Mouse (Mus musculus): ENCODE data around the gene Slc7a10.

- no peak for TF ChIP-seq POLR2A (IDR thresholded peaks at IDR 0.05; ENCODE audit: borderline replicate concordance, insufficient read depth, low read length)
- TF ChIP-seq CTCF (IDR thresholded peaks at IDR 0.05; ENCODE audit: borderline replicate concordance, insufficient read depth, low read depth, low read length): no peak
These were observed 49.1 kb downstream of the Slc7a10 start for GRCm38 (mm10) chr7:35235308-35235707.

Data from cerebellum, adult 2 months (tissue).